In the genomic region with DNA sequence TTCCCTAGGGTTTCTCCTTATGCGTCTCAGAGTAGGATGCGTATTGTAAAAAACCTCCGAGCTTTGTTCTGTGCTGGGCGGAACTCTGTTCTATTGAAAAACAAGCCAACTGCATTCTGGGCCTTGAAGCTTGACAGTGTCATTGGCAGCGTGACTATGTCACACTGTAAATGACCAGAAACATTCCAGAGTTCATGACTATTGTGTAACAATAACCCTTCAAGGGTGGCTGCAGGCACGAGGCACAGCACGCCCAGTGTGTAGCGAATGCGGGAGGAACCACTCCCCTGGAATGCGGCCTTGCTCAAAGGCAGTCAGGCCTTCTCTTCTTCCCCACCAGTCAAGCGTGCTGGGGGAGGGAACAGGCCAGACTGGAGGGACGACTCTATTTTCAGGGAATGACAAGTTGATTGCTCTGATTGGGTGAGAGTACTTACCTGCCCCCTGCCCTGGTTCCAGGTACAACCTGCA, we compare ENCODE assay signal across 8 mouse cellular contexts.
DNase-seq lines count a peak whose midpoint lies in the region; ATAC-seq lines count a peak whose summit lies in the region.

No protein-coding gene starts in this region.

- no peaks in the 10 kb centered on the region for H3K9me3 ChIP-seq in neural tube, embryonic 12.5 days
- H3K9me3 ChIP-seq in neural tube, embryonic 15.5 days (replicated peaks) = no peaks in the 10 kb centered on the region
- H3K9me3 ChIP-seq in forebrain, embryonic 13.5 days (replicated peaks) = no peaks in the 10 kb centered on the region

- H3K27me3 ChIP-seq in neural tube, embryonic 12.5 days (replicated peaks) = no peaks in the 10 kb centered on the region
- no peaks in the 10 kb centered on the region for H3K27me3 ChIP-seq in neural tube, embryonic 15.5 days (replicated peaks)
- H3K27me3 ChIP-seq in forebrain, embryonic 13.5 days = no peaks in the 10 kb centered on the region

- H3K36me3 ChIP-seq in neural tube, embryonic 12.5 days = no peaks in the 10 kb centered on the region
- H3K36me3 ChIP-seq in neural tube, embryonic 15.5 days = no peaks in the 10 kb centered on the region
- H3K36me3 ChIP-seq in forebrain, embryonic 13.5 days (ENCODE audit: poor library complexity, severe bottlenecking) = no peaks in the 10 kb centered on the region

- DNase-seq in kidney, postnatal 14 days = peak; percentile 76
- peak; percentile 65 for DNase-seq in retina, postnatal 1 day
- DNase-seq in cerebellum, adult 11-12 months = no peak
- DNase-seq in thymus, postnatal 25 days = no peak

- H3K9ac ChIP-seq in neural tube, embryonic 12.5 days = no peak overlapping the region
- H3K9ac ChIP-seq in neural tube, embryonic 15.5 days (replicated peaks) = no peak overlapping the region
- H3K9ac ChIP-seq in forebrain, embryonic 13.5 days = no peak overlapping the region

- ATAC-seq in neural tube, embryonic 12.5 days (ENCODE audit: low FRiP score, low read depth) = peak; percentile 58; the same call in 1 of the 2 replicates
- no peak for ATAC-seq in neural tube, embryonic 15.5 days (ENCODE audit: low FRiP score)
- peak; percentile 13; the same call in 1 of the 2 replicates for ATAC-seq in forebrain, embryonic 13.5 days
- ATAC-seq in cerebellum, adult (ENCODE audit: insufficient number of reproducible peaks, low FRiP score, low TSS enrichment) = no peak

- no peak overlapping the region for H3K27ac ChIP-seq in neural tube, embryonic 12.5 days
- H3K27ac ChIP-seq in neural tube, embryonic 15.5 days (replicated peaks) = no peak overlapping the region
- no peak overlapping the region for H3K27ac ChIP-seq in forebrain, embryonic 13.5 days

- no peak overlapping the region for H3K4me3 ChIP-seq in neural tube, embryonic 12.5 days
- no peak overlapping the region for H3K4me3 ChIP-seq in neural tube, embryonic 15.5 days (replicated peaks)
- H3K4me3 ChIP-seq in forebrain, embryonic 13.5 days = no peak overlapping the region

- H3K4me2 ChIP-seq in neural tube, embryonic 12.5 days (replicated peaks) = no peak overlapping the region
- no peak overlapping the region for H3K4me2 ChIP-seq in neural tube, embryonic 15.5 days
- no peak overlapping the region for H3K4me2 ChIP-seq in forebrain, embryonic 13.5 days

- no peaks in the 10 kb centered on the region for H3K4me1 ChIP-seq in neural tube, embryonic 12.5 days
- H3K4me1 ChIP-seq in neural tube, embryonic 15.5 days = no peaks in the 10 kb centered on the region
- H3K4me1 ChIP-seq in forebrain, embryonic 13.5 days = peaks cover 6% of the 10 kb centered on the region

- WGBS in neural tube, embryonic 12.5 days = 35% methylated on average over 12 of the region's 12 CpGs
- WGBS in neural tube, embryonic 15.5 days = 35% methylated on average over 12 of the region's 12 CpGs
- 32% methylated on average over 12 of the region's 12 CpGs for WGBS in forebrain, embryonic 13.5 days

Comparison
In these comparisons a context has a peak if more than half of its experiments do, and no peak if none do; other contexts are left out.
1. ATAC-seq: peak in neural tube, embryonic 12.5 days (single experiment) and forebrain, embryonic 13.5 days (single experiment); none in neural tube, embryonic 15.5 days (single experiment) and cerebellum, adult (single experiment).
2. DNase-seq: peak in kidney, postnatal 14 days (single experiment) and retina, postnatal 1 day (single experiment); none in cerebellum, adult 11-12 months (single experiment) and thymus, postnatal 25 days (single experiment).